Mouse (Mus musculus): Measurements from ENCODE around the gene Inhba. TPM values are rescaled to one million over a fixed set of nuclear protein-coding genes. Genes with fewer than 3 reads are reported as not detected.

Gene Inhba
- polyA plus RNA-seq, 1 experiment from 2014 or later, result 1.1 TPM

DNA sequence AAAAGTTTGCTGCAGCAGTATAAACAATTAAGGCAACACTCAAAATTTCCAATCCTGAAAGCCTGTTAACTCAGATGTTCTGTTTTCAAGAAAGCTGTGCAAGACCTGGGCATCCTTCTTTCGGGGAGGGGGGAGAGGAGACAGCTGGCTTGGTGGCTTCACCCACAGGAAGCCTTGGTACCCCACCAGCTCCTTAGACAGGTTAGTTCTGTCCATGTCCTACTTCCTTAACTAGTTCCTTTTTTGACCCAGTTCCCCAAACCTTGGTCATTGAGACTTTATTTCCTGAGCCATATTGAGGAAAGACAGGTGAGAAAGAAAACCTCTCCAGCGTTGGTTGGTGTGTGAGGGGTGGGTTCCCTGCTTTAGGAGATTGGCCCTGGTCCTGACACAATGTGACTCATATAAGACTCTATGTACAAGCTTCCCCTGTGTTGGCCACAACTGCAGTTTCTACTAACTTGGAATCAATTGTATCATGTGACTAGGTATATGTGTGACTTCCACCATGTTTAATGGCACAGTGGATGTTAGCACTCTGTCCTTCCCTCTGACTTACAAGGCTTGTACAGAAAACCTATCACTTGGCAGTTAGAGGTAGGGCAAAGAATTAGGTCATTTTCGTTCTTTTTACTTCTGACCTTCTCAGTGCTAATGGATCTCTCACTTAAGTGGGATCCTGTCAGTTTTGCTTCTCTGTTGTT is 7.3 kb downstream of the Inhba start:
- Histone ChIP-seq H3K27me3 (replicated peaks; ENCODE audit: control insufficient read depth, insufficient read depth, low read length) (0 out of 2 replicates have a peak, but pooled peaks cover 10% of the 10 kb centered on the region), H3K27ac (ENCODE audit: low read depth, low read length) (no peak overlapping the region), H3K4me2 (ENCODE audit: low read length) (no peak overlapping the region), H3K4me1 (ENCODE audit: control insufficient read depth, insufficient read depth, low read length) (peaks cover 8% of the 10 kb centered on the region; the same call in 1 of the 2 replicates), H3K36me3 (ENCODE audit: control insufficient read depth, insufficient read depth, low read length) (no peaks in the 10 kb centered on the region), H3K9me3 (replicated peaks; ENCODE audit: control insufficient read depth, low read length) (no peaks in the 10 kb centered on the region), H3K9ac (ENCODE audit: low read length) (no peak overlapping the region), H3K4me3 (ENCODE audit: low read depth, low read length) (no peak overlapping the region)
- DNase-seq (ENCODE audit: low spot score), result no peak
- 75% methylated on average over 3 of the region's 3 CpGs for WGBS
- ATAC-seq, result no peak

DNA sequence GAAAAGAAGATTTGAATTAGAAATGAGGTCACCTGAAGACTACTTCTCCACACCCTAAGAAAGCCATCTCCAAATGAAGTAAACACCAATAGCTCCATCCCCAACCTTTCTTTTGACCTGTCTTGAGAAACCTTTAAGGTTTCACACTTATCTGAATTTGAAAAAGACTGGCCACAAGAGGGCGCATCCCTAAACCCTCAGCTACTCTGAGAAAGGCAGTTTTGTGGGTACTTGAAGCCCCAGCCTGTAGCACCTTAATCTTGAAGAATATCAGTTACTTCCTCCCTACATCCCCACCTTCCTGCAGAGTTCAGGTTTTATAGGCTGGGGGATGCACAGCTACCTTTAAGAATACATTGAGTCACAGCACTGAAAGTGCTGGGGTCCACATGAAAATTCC is 9.0 kb downstream of the Inhba start:
- H3K36me3 ChIP-seq (ENCODE audit: control insufficient read depth, insufficient read depth, low read length), result no peaks in the 10 kb centered on the region
- no peak overlapping the region for H3K9ac ChIP-seq (ENCODE audit: low read length)
- H3K4me3 ChIP-seq (ENCODE audit: low read depth, low read length), result no peak overlapping the region
- peaks cover 8% of the 10 kb centered on the region; the same call in 1 of the 2 replicates for H3K4me1 ChIP-seq (ENCODE audit: control insufficient read depth, insufficient read depth, low read length)
- WGBS, result 0% methylated on average over 1 of the region's 1 CpGs
- DNase-seq (ENCODE audit: low spot score) (peak; percentile 83), ATAC-seq (peak; percentile 33; the same call in 1 of the 2 replicates)
- no peak overlapping the region for H3K27ac ChIP-seq (ENCODE audit: low read depth, low read length)
- no peak overlapping the region for H3K4me2 ChIP-seq (ENCODE audit: low read length)
- 0 out of 2 replicates have a peak, but pooled peaks cover 8% of the 10 kb centered on the region for H3K27me3 ChIP-seq (replicated peaks; ENCODE audit: control insufficient read depth, insufficient read depth, low read length)
- H3K9me3 ChIP-seq (replicated peaks; ENCODE audit: control insufficient read depth, low read length), result no peaks in the 10 kb centered on the region

DNA sequence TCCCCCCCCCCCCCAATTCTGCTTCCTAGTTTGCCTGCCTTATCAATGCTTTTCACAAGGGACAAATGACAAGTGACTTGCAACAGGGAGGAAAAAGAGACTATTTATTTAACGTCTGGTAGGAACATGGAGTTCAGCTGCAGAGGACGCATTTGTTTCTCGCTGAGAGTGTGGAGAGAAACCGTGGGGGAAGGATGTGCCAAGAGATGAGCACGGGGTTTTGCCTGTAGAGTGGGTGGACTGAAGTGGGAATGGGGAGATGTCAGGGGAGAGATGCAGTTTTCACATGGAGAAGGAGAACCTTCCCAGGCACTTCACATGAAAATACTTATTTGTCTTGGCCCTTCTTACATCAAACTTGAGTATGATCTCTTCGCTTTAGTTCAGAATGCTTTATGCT is 9.5 kb downstream of the Inhba start:
- no peaks in the 10 kb centered on the region for H3K36me3 ChIP-seq (ENCODE audit: control insufficient read depth, insufficient read depth, low read length)
- no peak overlapping the region for H3K27ac ChIP-seq (ENCODE audit: low read depth, low read length)
- ATAC-seq (no peak), DNase-seq (ENCODE audit: low spot score) (no peak)
- H3K4me2 ChIP-seq (ENCODE audit: low read length), result no peak overlapping the region
- H3K9ac ChIP-seq (ENCODE audit: low read length), result no peak overlapping the region
- peaks cover 8% of the 10 kb centered on the region; the same call in 1 of the 2 replicates for H3K4me1 ChIP-seq (ENCODE audit: control insufficient read depth, insufficient read depth, low read length)
- no peak overlapping the region for H3K4me3 ChIP-seq (ENCODE audit: low read depth, low read length)
- no peaks in the 10 kb centered on the region for H3K9me3 ChIP-seq (replicated peaks; ENCODE audit: control insufficient read depth, low read length)
- WGBS, result 71% methylated on average over 6 of the region's 6 CpGs
- 0 out of 2 replicates have a peak, but pooled peaks cover 3% of the 10 kb centered on the region for H3K27me3 ChIP-seq (replicated peaks; ENCODE audit: control insufficient read depth, insufficient read depth, low read length)

DNA sequence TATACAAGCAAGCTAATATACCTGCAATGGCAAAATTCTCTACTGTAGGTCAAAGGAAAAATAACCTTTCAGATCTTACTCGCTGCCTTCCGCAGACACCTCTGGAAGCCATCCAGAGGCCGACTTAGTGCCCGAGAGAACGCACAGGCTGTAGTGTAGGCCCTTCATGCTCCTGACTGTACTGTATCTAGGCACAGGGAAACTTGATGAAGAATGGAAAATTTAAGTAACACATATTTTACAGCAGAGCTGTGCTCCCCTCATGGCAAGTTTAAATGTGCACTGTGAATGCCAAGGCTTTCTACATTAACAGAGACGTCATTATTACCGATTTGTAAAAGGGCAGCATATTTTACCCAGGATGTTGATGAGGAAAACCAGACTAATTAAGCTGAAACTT is 10.2 kb downstream of the Inhba start:
- 76% methylated on average over 7 of the region's 7 CpGs for WGBS
- Histone ChIP-seq H3K4me1 (ENCODE audit: control insufficient read depth, insufficient read depth, low read length) (peaks cover 8% of the 10 kb centered on the region; the same call in 1 of the 2 replicates), H3K27me3 (replicated peaks; ENCODE audit: control insufficient read depth, insufficient read depth, low read length) (0 out of 2 replicates have a peak, but pooled peaks cover 3% of the 10 kb centered on the region), H3K27ac (ENCODE audit: low read depth, low read length) (no peak overlapping the region), H3K9me3 (replicated peaks; ENCODE audit: control insufficient read depth, low read length) (no peaks in the 10 kb centered on the region), H3K4me2 (ENCODE audit: low read length) (no peak overlapping the region), H3K36me3 (ENCODE audit: control insufficient read depth, insufficient read depth, low read length) (no peaks in the 10 kb centered on the region), H3K4me3 (ENCODE audit: low read depth, low read length) (no peak overlapping the region), H3K9ac (ENCODE audit: low read length) (no peak overlapping the region)
- DNase-seq (ENCODE audit: low spot score), result no peak
- ATAC-seq, result no peak

DNA sequence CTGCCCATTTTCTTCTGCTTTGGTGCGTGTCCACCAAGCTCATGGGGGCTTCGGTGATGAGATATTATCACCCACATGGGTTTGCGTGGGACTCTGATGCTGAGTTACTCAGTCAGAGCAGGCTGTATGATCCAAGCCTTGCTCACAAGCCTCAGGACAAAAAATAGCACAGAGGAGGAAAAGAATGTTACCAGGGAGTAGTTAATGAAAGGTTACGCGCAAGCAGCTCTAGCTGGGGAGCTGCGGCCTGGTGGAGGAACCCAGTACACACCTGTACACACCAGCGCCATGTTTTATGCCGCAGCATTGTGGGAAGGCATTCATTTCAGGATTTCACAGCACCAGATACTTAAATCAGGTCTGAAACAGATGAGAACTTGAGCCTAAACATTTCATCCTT is 10.9 kb downstream of the Inhba start:
- Histone ChIP-seq H3K9ac (ENCODE audit: low read length) (no peak overlapping the region), H3K27ac (ENCODE audit: low read depth, low read length) (no peak overlapping the region), H3K27me3 (replicated peaks; ENCODE audit: control insufficient read depth, insufficient read depth, low read length) (0 out of 2 replicates have a peak, but pooled peaks cover 3% of the 10 kb centered on the region), H3K4me3 (ENCODE audit: low read depth, low read length) (no peak overlapping the region), H3K9me3 (replicated peaks; ENCODE audit: control insufficient read depth, low read length) (no peaks in the 10 kb centered on the region), H3K4me2 (ENCODE audit: low read length) (no peak overlapping the region), H3K36me3 (ENCODE audit: control insufficient read depth, insufficient read depth, low read length) (no peaks in the 10 kb centered on the region), H3K4me1 (ENCODE audit: control insufficient read depth, insufficient read depth, low read length) (0 out of 2 replicates have a peak, but pooled peaks cover 4% of the 10 kb centered on the region)
- no peak for DNase-seq (ENCODE audit: low spot score)
- WGBS, result 93% methylated on average over 8 of the region's 8 CpGs
- no peak for ATAC-seq

DNA sequence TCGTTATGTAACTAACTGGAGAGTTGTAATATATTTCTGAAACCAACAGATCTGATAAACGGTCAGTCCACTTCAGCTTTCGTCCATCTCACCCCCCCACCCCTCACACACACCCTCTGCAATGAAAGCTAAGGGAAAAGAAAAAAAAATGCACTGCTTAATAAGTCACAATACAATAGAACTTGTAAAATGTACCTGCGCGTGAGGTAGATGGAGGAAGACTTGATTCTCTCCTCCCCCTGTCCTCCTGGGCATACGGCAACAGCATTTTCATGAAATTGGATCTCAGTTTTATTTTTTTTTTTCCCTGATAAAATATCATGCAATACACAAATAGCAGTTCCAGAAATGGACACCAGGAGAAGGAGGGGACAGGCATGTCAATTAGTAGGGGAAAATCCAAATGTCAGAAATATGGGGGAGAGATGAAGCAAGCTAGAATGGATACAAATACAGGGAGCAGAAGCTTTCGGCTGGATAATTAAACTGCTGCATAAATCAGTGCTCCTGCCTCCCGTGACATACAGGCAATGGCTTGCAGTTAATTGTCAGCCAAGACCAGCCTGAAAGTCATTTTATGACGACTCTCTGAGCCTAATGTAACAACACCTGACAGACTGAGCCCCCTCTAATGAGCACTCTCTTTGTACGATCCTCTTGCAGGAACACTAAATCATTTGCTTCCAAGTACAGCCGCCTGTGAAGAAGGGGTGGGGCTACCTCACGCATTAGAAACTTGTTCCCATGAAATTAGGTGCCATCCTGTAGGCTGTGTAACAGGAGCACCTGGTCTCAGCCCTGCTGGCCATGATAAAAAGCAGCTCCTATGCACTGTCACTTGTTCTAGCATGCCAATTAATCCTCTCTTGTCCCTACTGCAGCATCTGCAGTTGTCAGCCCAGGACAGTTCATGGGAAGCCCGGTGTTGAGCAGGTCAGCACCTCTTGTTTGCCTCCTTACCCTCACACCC is 11.7 kb downstream of the Inhba start:
- Histone ChIP-seq H3K4me1 (ENCODE audit: control insufficient read depth, insufficient read depth, low read length) (no peaks in the 10 kb centered on the region), H3K4me2 (ENCODE audit: low read length) (peak overlapping the region; percentile 31), H3K9me3 (replicated peaks; ENCODE audit: control insufficient read depth, low read length) (no peaks in the 10 kb centered on the region), H3K9ac (ENCODE audit: low read length) (no peak overlapping the region), H3K4me3 (ENCODE audit: low read depth, low read length) (no peak overlapping the region), H3K27me3 (replicated peaks; ENCODE audit: control insufficient read depth, insufficient read depth, low read length) (0 out of 2 replicates have a peak, but pooled peaks cover 3% of the 10 kb centered on the region), H3K27ac (ENCODE audit: low read depth, low read length) (no peak overlapping the region), H3K36me3 (ENCODE audit: control insufficient read depth, insufficient read depth, low read length) (no peaks in the 10 kb centered on the region)
- ATAC-seq (peak; percentile 81), DNase-seq (ENCODE audit: low spot score) (peak; percentile 64)
- 47% methylated on average over 13 of the region's 13 CpGs for WGBS

DNA sequence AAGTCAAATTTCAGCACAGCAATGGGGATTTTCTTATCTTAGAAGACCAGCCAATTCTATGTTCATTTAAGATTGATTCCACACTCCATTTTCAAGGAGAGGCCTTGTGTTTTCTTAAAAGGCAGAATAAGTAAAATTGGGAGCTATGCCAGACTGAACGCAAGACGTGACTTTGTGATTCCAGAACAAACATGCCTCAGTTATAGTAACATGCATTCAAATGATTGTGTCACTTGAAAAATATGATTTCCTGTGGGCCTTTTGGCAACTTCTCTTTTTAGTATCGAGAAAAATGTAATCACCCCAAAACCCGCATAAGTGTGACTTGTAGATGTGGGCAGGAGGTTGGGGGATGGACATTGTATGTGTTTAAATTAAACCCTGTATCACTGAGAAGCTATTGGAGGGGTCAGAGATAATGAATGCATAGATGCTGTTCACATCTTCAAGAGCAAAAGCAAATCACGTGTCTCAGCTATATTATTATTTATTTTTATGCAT is 19.0 kb downstream of the Inhba start:
- Histone ChIP-seq H3K9me3 (replicated peaks; ENCODE audit: control insufficient read depth, low read length) (no peaks in the 10 kb centered on the region), H3K4me3 (ENCODE audit: low read depth, low read length) (no peak overlapping the region), H3K4me1 (ENCODE audit: control insufficient read depth, insufficient read depth, low read length) (no peaks in the 10 kb centered on the region), H3K36me3 (ENCODE audit: control insufficient read depth, insufficient read depth, low read length) (no peaks in the 10 kb centered on the region), H3K9ac (ENCODE audit: low read length) (no peak overlapping the region), H3K4me2 (ENCODE audit: low read length) (no peak overlapping the region), H3K27ac (ENCODE audit: low read depth, low read length) (no peak overlapping the region), H3K27me3 (replicated peaks; ENCODE audit: control insufficient read depth, insufficient read depth, low read length) (no peaks in the 10 kb centered on the region)
- no peak for DNase-seq (ENCODE audit: low spot score)
- WGBS, result 86% methylated on average over 5 of the region's 5 CpGs
- no peak for ATAC-seq

DNA sequence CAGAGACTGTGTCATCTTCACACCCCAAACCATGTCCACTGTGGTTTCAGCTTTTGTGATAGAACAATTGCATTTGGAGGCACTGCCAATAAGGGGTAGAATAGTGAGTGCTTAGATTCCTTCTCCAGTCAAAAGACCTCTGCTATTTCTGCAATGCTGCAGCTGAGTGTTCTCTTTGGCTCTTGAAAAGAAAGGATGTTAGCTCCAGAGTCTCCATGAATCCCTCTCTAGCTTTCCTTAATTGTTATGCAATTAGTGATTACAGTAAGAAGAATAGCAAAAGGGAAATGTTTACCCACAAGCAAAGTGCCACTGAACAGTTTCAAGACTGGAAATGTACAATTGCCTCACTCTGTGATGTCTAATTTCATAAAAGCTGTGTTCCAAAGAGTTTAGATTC is 20.8 kb downstream of the Inhba start:
- no peak overlapping the region for H3K4me2 ChIP-seq (ENCODE audit: low read length)
- ATAC-seq, result no peak
- H3K36me3 ChIP-seq (ENCODE audit: control insufficient read depth, insufficient read depth, low read length), result no peaks in the 10 kb centered on the region
- H3K4me1 ChIP-seq (ENCODE audit: control insufficient read depth, insufficient read depth, low read length), result no peaks in the 10 kb centered on the region
- H3K9ac ChIP-seq (ENCODE audit: low read length), result no peak overlapping the region
- no peak for DNase-seq (ENCODE audit: low spot score)
- no peak overlapping the region for H3K4me3 ChIP-seq (ENCODE audit: low read depth, low read length)
- H3K9me3 ChIP-seq (replicated peaks; ENCODE audit: control insufficient read depth, low read length), result no peaks in the 10 kb centered on the region
- no peaks in the 10 kb centered on the region for H3K27me3 ChIP-seq (replicated peaks; ENCODE audit: control insufficient read depth, insufficient read depth, low read length)
- H3K27ac ChIP-seq (ENCODE audit: low read depth, low read length), result no peak overlapping the region
